ENCODE assay signal across 8 mouse cellular contexts in genomic region chr5:64378591-64379275, GRCm38 (mm10).
DNase-seq lines count a peak whose midpoint lies in the region; ATAC-seq and TF ChIP-seq lines count a peak whose summit lies in the region.
"Had no signal": no experiment of that assay in that cellular context is flagged by ENCODE, and none has a peak within 500 bp of the region (broad histone marks: within the 10 kb centered on the region; RNA-seq: fewer than 3 reads in every experiment).

No protein-coding gene starts in this region.

- 27% methylated on average over 13 of the region's 13 CpGs for WGBS in spleen, adult 2 months

- DNase-seq in spleen, adult 2 months (ENCODE audit: low read depth in 1 of 2, low spot score in 2 of 2): no peak
- DNase-seq in spleen, postnatal 10 days (ENCODE audit: low spot score in 2 of 2): no peak
- DNase-seq in kidney, postnatal 4 days: peak; percentile 50 to 70
- peak; percentile 37 for DNase-seq in naive thymus-derived CD4-positive, alpha-beta T cell, adult 2 months (ENCODE audit: low read depth)
- DNase-seq in ovary, postnatal 10 days (ENCODE audit: low spot score): no peak
- no peak for DNase-seq in frontal cortex, adult 2 months (ENCODE audit: extremely low spot score in 1 of 2, low spot score in 1 of 2)

- H3K27me3 ChIP-seq in spleen, adult 2 months (ENCODE audit: control insufficient read depth, insufficient read depth, low read length): no peaks in the 10 kb centered on the region

- H3K27ac ChIP-seq in spleen, adult 2 months (ENCODE audit: insufficient read depth, low read length): peak overlapping the region; percentile 54

- TF ChIP-seq POLR2A in spleen, adult 2 months (IDR thresholded peaks at IDR 0.05; ENCODE audit: low read depth, low read length): no peak

- ATAC-seq in granulocyte monocyte progenitor cell, adult 5-6 weeks (replicated peaks; ENCODE audit: poor library complexity, severe bottlenecking): peak; percentile 62

- peaks cover 46% of the 10 kb centered on the region for H3K4me1 ChIP-seq in spleen, adult 2 months (ENCODE audit: control insufficient read depth, insufficient read depth, insufficient read length)

- H3K36me3 ChIP-seq in spleen, adult 2 months (ENCODE audit: control insufficient read depth, insufficient read depth, low read length): no peaks in the 10 kb centered on the region

- H3K4me3 ChIP-seq in spleen, adult 2 months (ENCODE audit: extremely low read depth, insufficient read depth, insufficient read length): no peak overlapping the region
- H3K4me3 ChIP-seq: erythroblast, embryonic 14.5 days had no signal

- no peak for TF ChIP-seq CTCF in spleen, adult 2 months (IDR thresholded peaks at IDR 0.05; ENCODE audit: extremely low read depth, insufficient read depth, insufficient read length, insufficient replicate concordance)

Comparison
In these comparisons a context has a peak if more than half of its experiments do, and no peak if none do; other contexts are left out.
1. DNase-seq: peak in kidney, postnatal 4 days (2 of 2) and naive thymus-derived CD4-positive, alpha-beta T cell, adult 2 months (single experiment); none in spleen, adult 2 months (0 of 2), spleen, postnatal 10 days (0 of 2), ovary, postnatal 10 days (single experiment) and frontal cortex, adult 2 months (0 of 2).